Mouse (Mus musculus): Measurements from ENCODE around the gene Tmed8.

GRCm38 (mm10) chr12:87229633-87230032 lies 29.4 kb upstream of the Tmed8 start:
- TF ChIP-seq SMC3 (IDR thresholded peaks at IDR 0.05; ENCODE audit: low read depth, low read length) (no peak), CTCF (conservative IDR thresholded peaks at IDR 0.05 in 1 of 2, IDR thresholded peaks at IDR 0.05 in 1 of 2; ENCODE audit: low read depth in 2 of 2, low read length in 2 of 2) (no peak), ZC3H11A (IDR thresholded peaks at IDR 0.05; ENCODE audit: low read depth, low read length) (no peak), MEF2A (IDR thresholded peaks at IDR 0.05; ENCODE audit: borderline replicate concordance, low read depth, low read length) (no peak), EP300 (IDR thresholded peaks at IDR 0.05; ENCODE audit: low read length) (no peak), MAX (IDR thresholded peaks at IDR 0.05; ENCODE audit: low read length) (no peak), POLR2A (IDR thresholded peaks at IDR 0.05; ENCODE audit: low read depth, low read length) (no peak), USF1 (IDR thresholded peaks at IDR 0.05; ENCODE audit: low read depth, low read length) (no peak), BHLHE40 (IDR thresholded peaks at IDR 0.05; ENCODE audit: low read depth, low read length) (no peak), ZKSCAN1 (IDR thresholded peaks at IDR 0.05; ENCODE audit: borderline replicate concordance, low read depth, low read length) (no peak), KAT2A (IDR thresholded peaks at IDR 0.05; ENCODE audit: insufficient replicate concordance, low read length) (no peak), NELFE (IDR thresholded peaks at IDR 0.05; ENCODE audit: low read depth, low read length) (no peak), PAX5 (IDR thresholded peaks at IDR 0.05; ENCODE audit: low read length) (no peak), POLR2AphosphoS2 (IDR thresholded peaks at IDR 0.05; ENCODE audit: low read depth, low read length) (no peak)

Data from CH12.LX (cell line).